Mouse (Mus musculus) olfactory bulb, adult 2 months (tissue): Measurements from ENCODE around the gene Ccdc141.

ENCODE experiments used
- CTCF ChIP-seq: fragments of 200-500 bp; IDR thresholded peaks from 2 replicates; pipeline ENCODE4 v1.5.1; 2012; ENCODE audit warnings: low read depth, mild to moderate bottlenecking, low read length, moderate library complexity; ENCODE audit not compliant: insufficient read depth
- POLR2A ChIP-seq: fragments of 200-500 bp; IDR thresholded peaks from 2 replicates; pipeline ENCODE4 v1.6.1; 2012; ENCODE audit warnings: mild to moderate bottlenecking, low read depth, low read length, moderate library complexity; ENCODE audit not compliant: insufficient read depth

DNA sequence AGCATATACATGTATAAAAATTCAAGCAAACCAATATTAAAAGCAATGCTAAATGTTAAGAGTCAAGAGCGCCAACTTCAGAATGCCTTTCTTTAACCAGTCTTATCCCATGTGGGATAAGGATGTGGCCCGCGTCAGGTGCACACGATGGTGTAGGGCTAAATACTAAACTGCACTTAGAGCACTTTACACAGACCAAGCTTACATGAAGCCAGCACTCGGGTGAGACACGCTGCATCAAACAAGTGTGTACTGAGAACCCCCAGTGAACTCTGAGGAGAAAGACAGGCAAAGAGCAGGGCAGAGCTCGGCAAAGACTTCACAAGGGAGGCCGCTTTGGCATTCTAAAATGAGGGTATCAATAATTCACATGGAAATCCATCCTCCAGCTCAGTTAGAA, 19.2 kb downstream of the Ccdc141 start:
- no peak for TF ChIP-seq CTCF
- no peak for TF ChIP-seq POLR2A
